Mouse (Mus musculus): ENCODE results near the gene Map6. TPM values are rescaled to one million over a fixed set of nuclear protein-coding genes. Genes with fewer than 3 reads are reported as not detected.

The Map6 gene
- total RNA-seq, 2 experiments from 2014 or later: 99.7 to 105 TPM

GRCm38 (mm10) chr7:99386030-99386429 is 118.8 kb downstream of the Map6 start:
- DNase-seq (ENCODE audit: low spot score in 2 of 2): no peak

Other genes starting within 250 kb of the Map6 start
- gene Uvrag, start 126.3 kb upstream of the Map6 start, total RNA-seq (2021): 10 to 100 TPM; 45.6 to 49.9 TPM
- gene Dgat2, start 84.7 kb upstream of the Map6 start, total RNA-seq (2021): 10 to 100 TPM; 90.3 to 97.5 TPM
- not detected for gene Mogat2, start 28.8 kb upstream of the Map6 start, total RNA-seq (2021)
- 10 to 100 TPM; 19.1 to 19.3 TPM for gene Serpinh1, start 85.8 kb downstream of the Map6 start, total RNA-seq (2021)
- 10 to 100 TPM; 18.8 to 24.5 TPM for gene Gdpd5, start 114.0 kb downstream of the Map6 start, total RNA-seq (2021)
- 1 to 10 TPM; 2.2 to 2.3 TPM for gene Klhl35, start 198.6 kb downstream of the Map6 start, total RNA-seq (2021)
- 100 to 1,000 TPM; 288 to 291 TPM for gene Rps3, start 216.3 kb downstream of the Map6 start, total RNA-seq (2021)

Measured in layer of hippocampus, adult 18-20 months (tissue).